Mouse (Mus musculus) adipocyte (in vitro differentiated cells): ENCODE results near the gene Guk1.
"Not testable (repeated sequence)": the region's sequence is repeated elsewhere in the genome, so short reads cannot be mapped to it uniquely, and the experiment has no call there.

Source experiments
- DNase-seq: peaks from one replicate; pipeline ENCODE4 v3.0.0-alpha.2; 2016; ENCODE audit warnings: low spot score

Guk1 gene

GRCm38 (mm10) chr11:59192059-59192386 is at the start of gene Guk1:
TSS of gene Guk1 (minus strand) at chr11:59192212.
- no peak for DNase-seq

GRCm38 (mm10) chr11:59239796-59240195 is 47.8 kb upstream of the Guk1 start:
- no peak for DNase-seq

GRCm38 (mm10) chr11:59239428-59239785 is 47.4 kb upstream of the Guk1 start:
- DNase-seq, result no peak

GRCm38 (mm10) chr11:59238525-59239427 is 46.8 kb upstream of the Guk1 start:
- DNase-seq, result no peak

GRCm38 (mm10) chr11:59232797-59233196 is 40.8 kb upstream of the Guk1 start:
- DNase-seq, result no peak

- DNase-seq, result peak; percentile 60
Measured at GRCm38 (mm10) chr11:59230144-59230760, 38.2 kb upstream of the Guk1 start.

GRCm38 (mm10) chr11:59228122-59228953 is 36.3 kb upstream of the Guk1 start, which contains the start of gene Arf1:
TSS of gene Arf1 (minus strand) at chr11:59228270.
- DNase-seq, result peak; percentile 96

- peak; percentile 30 for DNase-seq
Measured at GRCm38 (mm10) chr11:59227604-59228121, 35.7 kb upstream of the Guk1 start.

- DNase-seq, result peak; percentile 71
Measured at GRCm38 (mm10) chr11:59226787-59227603, 35.0 kb upstream of the Guk1 start.

GRCm38 (mm10) chr11:59226251-59226650 is 34.2 kb upstream of the Guk1 start:
- peak; percentile 35 for DNase-seq

GRCm38 (mm10) chr11:59225167-59225566 is 33.2 kb upstream of the Guk1 start:
- DNase-seq, result no peak

- DNase-seq, result no peak
Measured at GRCm38 (mm10) chr11:59224470-59224869, 32.5 kb upstream of the Guk1 start.

GRCm38 (mm10) chr11:59224025-59224424 is 32.0 kb upstream of the Guk1 start:
- DNase-seq, result no peak

- no peak for DNase-seq
Measured at GRCm38 (mm10) chr11:59222306-59222705, 30.3 kb upstream of the Guk1 start.

GRCm38 (mm10) chr11:59221604-59222003 is 29.6 kb upstream of the Guk1 start:
- DNase-seq, result no peak

GRCm38 (mm10) chr11:59219064-59219463 is 27.1 kb upstream of the Guk1 start:
- DNase-seq, result peak; percentile 35

GRCm38 (mm10) chr11:59218389-59218998 is 26.5 kb upstream of the Guk1 start:
- no peak for DNase-seq

GRCm38 (mm10) chr11:59216955-59217354 is 24.9 kb upstream of the Guk1 start:
- no peak for DNase-seq

GRCm38 (mm10) chr11:59212892-59213494 is 21.0 kb upstream of the Guk1 start:
- DNase-seq, result no peak

GRCm38 (mm10) chr11:59212320-59212719 is 20.3 kb upstream of the Guk1 start:
- not testable (repeated sequence) for DNase-seq

GRCm38 (mm10) chr11:59211561-59211960 is 19.5 kb upstream of the Guk1 start:
- DNase-seq, result not testable (repeated sequence)
